In genomic region chr2:164994156-164994555, GRCm38 (mm10) we compare ENCODE assay signal across 16 mouse cellular contexts. TPM values are rescaled to one million over a fixed set of nuclear protein-coding genes. Genes with fewer than 3 reads are reported as not detected.
"Had no signal": no experiment of that assay in that cellular context is flagged by ENCODE, and none has a peak within 500 bp of the region (broad histone marks: within the 10 kb centered on the region; RNA-seq: fewer than 3 reads in every experiment).

No protein-coding gene starts in this region.

- ATAC-seq: liver, postnatal 0 days; midbrain, embryonic 15.5 days had no signal

- H3K4me2 ChIP-seq: limb, embryonic 12.5 days; liver, embryonic 13.5 days; lung, embryonic 15.5 days; midbrain, embryonic 11.5 days; midbrain, embryonic 15.5 days; neural tube, embryonic 13.5 days; stomach, embryonic 15.5 days had no signal

- DNase-seq: kidney, postnatal 10 days; kidney, postnatal 4 days; liver; liver, embryonic 13.5 days; liver, postnatal 0 days; lung, postnatal 14 days; right cerebral cortex, postnatal 14 days; thymus, postnatal 4 days had no signal

- H3K27ac ChIP-seq: limb, embryonic 12.5 days; liver, embryonic 13.5 days; lung, embryonic 15.5 days; macrophage; midbrain, embryonic 15.5 days; neural tube, embryonic 13.5 days; stomach, embryonic 15.5 days had no signal

- H3K9ac ChIP-seq: limb, embryonic 12.5 days; liver, embryonic 13.5 days; liver, postnatal 0 days; lung, embryonic 15.5 days; midbrain, embryonic 15.5 days; neural tube, embryonic 13.5 days; stomach, embryonic 15.5 days had no signal

- H3K27me3 ChIP-seq: midbrain, embryonic 15.5 days had no signal

- H3K4me3 ChIP-seq: limb, embryonic 12.5 days; liver, embryonic 13.5 days; lung, embryonic 15.5 days; megakaryocyte, embryonic 14.5 days; midbrain, embryonic 15.5 days; neural tube, embryonic 13.5 days; stomach, embryonic 15.5 days had no signal

- H3K36me3 ChIP-seq: liver, embryonic 13.5 days; stomach, embryonic 15.5 days had no signal

- H3K9me3 ChIP-seq: limb, embryonic 12.5 days; liver, embryonic 13.5 days; lung, embryonic 15.5 days; megakaryocyte, embryonic 14.5 days; midbrain, embryonic 15.5 days; neural tube, embryonic 13.5 days; stomach, embryonic 15.5 days had no signal

RNA-seq across cellular contexts. Expression of gene Slc12a5, which starts 33.6 kb away (rescaled TPM):
- polyA plus RNA-seq: macrophage had no signal
